Mouse (Mus musculus) MEL (cell line): Measurements from ENCODE around the gene Zfp217. TPM values are rescaled to one million over a fixed set of nuclear protein-coding genes. Genes with fewer than 3 reads are reported as not detected.
A peak's percentile ranks its signal among the peaks of the same experiment; 100 is the strongest.

Experiments used
- DNase-seq: peaks from one replicate; pipeline ENCODE4 v3.0.0; 2011; ENCODE audit warnings: low read depth, low spot score
- H3K27ac ChIP-seq: 2 replicates; pipeline ENCODE4 v1.5.1; 2012; ENCODE audit warnings: low read depth, mild to moderate bottlenecking, control low read depth, low read length, moderate library complexity; ENCODE audit not compliant: control insufficient read depth
- H3K27me3 ChIP-seq, 2 experiments: fragments of 150-350 bp in 1 of 2; sonication (generic) in 1 of 2; 2 replicates each; pipeline ENCODE4 v1.6.1; 2012; ENCODE audit warnings: low read length in 2 of 2, mild to moderate bottlenecking in 2 of 2, improper control_type of control experiment in 1 of 2, moderate library complexity in 1 of 2; ENCODE audit not compliant: insufficient read depth in 2 of 2, control insufficient read depth in 1 of 2
- H3K36me3 ChIP-seq, 2 experiments: 2 replicates each; pipeline ENCODE4 v1.6.1; 2012 to 2014; ENCODE audit warnings: low read length in 2 of 2, improper control_type of control experiment in 1 of 2, inconsistent platforms in 1 of 2, mild to moderate bottlenecking in 1 of 2; ENCODE audit not compliant: insufficient read depth in 2 of 2, control insufficient read depth in 1 of 2
- H3K4me1 ChIP-seq, 2 experiments: fragments of 150-350 bp in 1 of 2; sonication (generic) in 1 of 2; 2 replicates each; pipeline ENCODE4 v1.6.1; 2012; ENCODE audit warnings: low read length in 2 of 2, improper control_type of control experiment in 1 of 2, mild to moderate bottlenecking in 1 of 2; ENCODE audit not compliant: insufficient read depth in 2 of 2, control insufficient read depth in 1 of 2
- H3K4me3 ChIP-seq, 2 experiments: fragments of 150-350 bp in 1 of 2; sonication (generic) in 1 of 2; 2 replicates each; pipeline ENCODE4 v1.5.1; 2012; ENCODE audit warnings: low read depth in 2 of 2, low read length in 2 of 2, mild to moderate bottlenecking in 2 of 2, moderate library complexity in 2 of 2, control low read depth in 1 of 2, improper control_type of control experiment in 1 of 2; ENCODE audit not compliant: control insufficient read depth in 1 of 2, insufficient read depth in 1 of 2
- H3K79me2 ChIP-seq: 2 replicates; pipeline ENCODE4 v1.6.1; 2012; ENCODE audit warnings: mild to moderate bottlenecking, low read length, moderate library complexity; ENCODE audit not compliant: control insufficient read depth, poor library complexity, insufficient read depth
- H3K9ac ChIP-seq: 2 replicates; pipeline ENCODE4 v1.6.1; 2012; ENCODE audit warnings: low read depth, mild to moderate bottlenecking, control low read depth, low read length, moderate library complexity; ENCODE audit not compliant: control insufficient read depth, poor library complexity, severe bottlenecking
- H3K9me3 ChIP-seq: fragments of 150-350 bp; sonication (generic); replicated peaks from 2 replicates; pipeline ENCODE4 v1.6.1; 2012; ENCODE audit warnings: mild to moderate bottlenecking, low read length, improper control_type of control experiment, moderate library complexity; ENCODE audit not compliant: insufficient read depth
- BHLHE40 ChIP-seq: IDR thresholded peaks from 2 replicates; pipeline ENCODE4 v1.6.1; 2012; ENCODE audit warnings: low read depth, mild to moderate bottlenecking, inconsistent platforms, low read length, improper control_type of control experiment, borderline replicate concordance
- CHD1 ChIP-seq: IDR thresholded peaks from 2 replicates; pipeline ENCODE4 v1.6.1; 2012; ENCODE audit warnings: low read depth, mild to moderate bottlenecking, inconsistent platforms, low read length, improper control_type of control experiment
- CHD2 ChIP-seq: IDR thresholded peaks from 2 replicates; pipeline ENCODE4 v1.6.1; 2011; ENCODE audit warnings: low read length, improper control_type of control experiment
- ELF1 ChIP-seq: IDR thresholded peaks from 2 replicates; pipeline ENCODE4 v1.6.1; 2014; ENCODE audit warnings: low read depth, mild to moderate bottlenecking, inconsistent platforms, low read length, improper control_type of control experiment, moderate library complexity
- EP300 ChIP-seq, 2 experiments: IDR thresholded peaks; 2 replicates each; pipeline ENCODE4 v1.6.1; 2011; ENCODE audit warnings: improper control_type of control experiment in 2 of 2, low read length in 2 of 2, low read depth in 1 of 2, mild to moderate bottlenecking in 1 of 2
- ETS1 ChIP-seq: IDR thresholded peaks from 2 replicates; pipeline ENCODE4 v1.6.1; 2012; ENCODE audit warnings: low read depth, mild to moderate bottlenecking, inconsistent platforms, low read length, improper control_type of control experiment, moderate library complexity
- MAZ ChIP-seq: IDR thresholded peaks from 2 replicates; pipeline ENCODE4 v1.6.1; 2012; ENCODE audit warnings: low read depth, mild to moderate bottlenecking, inconsistent platforms, low read length, improper control_type of control experiment
- POLR2AphosphoS5 ChIP-seq: IDR thresholded peaks from 2 replicates; pipeline ENCODE4 v1.6.1; 2012; ENCODE audit warnings: low read depth, borderline replicate concordance, mild to moderate bottlenecking, inconsistent platforms, low read length, moderate library complexity, mixed read lengths
- RAD21 ChIP-seq: IDR thresholded peaks from 2 replicates; pipeline ENCODE4 v1.6.1; 2011; ENCODE audit warnings: mild to moderate bottlenecking, low read depth, low read length, improper control_type of control experiment
- RCOR1 ChIP-seq: IDR thresholded peaks from 2 replicates; pipeline ENCODE4 v1.6.1; 2012; ENCODE audit warnings: low read depth, mild to moderate bottlenecking, inconsistent platforms, low read length, improper control_type of control experiment
- UBTF ChIP-seq: IDR thresholded peaks from 2 replicates; pipeline ENCODE4 v1.6.1; 2012; ENCODE audit warnings: low read depth, mild to moderate bottlenecking, inconsistent platforms, low read length, improper control_type of control experiment, moderate library complexity, borderline replicate concordance; ENCODE audit not compliant: insufficient read depth
- USF2 ChIP-seq, 2 experiments: IDR thresholded peaks; 2 replicates each; pipeline ENCODE4 v1.6.1; 2011 to 2012; ENCODE audit warnings: improper control_type of control experiment in 2 of 2, low read length in 2 of 2, borderline replicate concordance in 1 of 2, inconsistent platforms in 1 of 2, low read depth in 1 of 2, mild to moderate bottlenecking in 1 of 2; ENCODE audit not compliant: insufficient read depth in 1 of 2
- ZC3H11A ChIP-seq: IDR thresholded peaks from 2 replicates; pipeline ENCODE4 v1.6.1; 2012; ENCODE audit warnings: low read depth, mild to moderate bottlenecking, inconsistent platforms, low read length, improper control_type of control experiment
- polyA plus RNA-seq, 2 experiments: library from polyadenylated mRNA; stranded (reverse) in 1 of 2; unstranded in 1 of 2; fragments of >175 nt in 1 of 2; fragments of >200 nt in 1 of 2; gene quantifications; 2 replicates each; pipeline versions ENCODE4 v1.2.1 to v1.2.4; 2012; ENCODE audit warnings: low replicate concordance in 2 of 2, low read depth in 1 of 2; ENCODE audit not compliant: insufficient read length in 2 of 2, insufficient read depth in 1 of 2, missing spikeins in 1 of 2
- total RNA-seq: library from RNA; depleted of rRNA; stranded (reverse); fragments of 300-350 nt; gene quantifications from 2 replicates; pipeline ENCODE4 v1.2.3, GENCODE M21; 2012

Gene Zfp217
- total and polyA plus RNA-seq, 3 experiments = 21.7 to 34.9 (median 25.5) TPM

DNA sequence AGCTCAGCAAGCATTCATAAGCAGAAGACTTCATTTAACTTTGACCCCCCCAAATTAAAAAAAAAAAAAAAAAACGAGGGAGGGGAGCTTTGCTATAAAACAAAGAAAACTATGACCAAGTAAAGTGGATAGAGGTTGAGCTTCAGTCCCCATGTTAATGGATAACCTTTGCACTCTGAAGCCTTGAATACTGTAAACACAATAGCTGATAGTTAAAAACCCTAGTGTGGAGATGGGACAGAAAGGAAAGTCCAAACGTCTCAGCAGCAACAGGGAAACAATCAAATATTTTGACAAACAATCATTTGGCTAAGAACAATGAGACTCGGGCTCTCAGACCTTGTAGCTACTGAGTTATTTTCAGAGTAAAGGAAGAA is 15.2 kb downstream of the Zfp217 start:
- Histone ChIP-seq H3K36me3 (peaks cover 0 to 54% of the 10 kb centered on the region in 2 experiments; a peak in 2 of 4 replicates), H3K27ac (no peak overlapping the region), H3K79me2 (peaks cover 46% of the 10 kb centered on the region), H3K27me3 (no peaks in the 10 kb centered on the region), H3K9ac (no peak overlapping the region), H3K9me3 (no peaks in the 10 kb centered on the region), H3K4me3 (no peak overlapping the region), H3K4me1 (peaks cover 21 to 33% of the 10 kb centered on the region in 2 experiments)
- TF ChIP-seq BHLHE40 (no peak), RAD21 (no peak), EP300 (IDR thresholded peaks at IDR 0.05; ENCODE audit: low read depth in 1 of 2, low read length in 2 of 2) (no peak), CHD2 (no peak), UBTF (no peak), RCOR1 (no peak), CHD1 (no peak), USF2 (IDR thresholded peaks at IDR 0.05; ENCODE audit: borderline replicate concordance in 1 of 2, insufficient read depth in 1 of 2, low read depth in 1 of 2, low read length in 2 of 2) (no peak), POLR2AphosphoS5 (no peak)
- DNase-seq = no peak

DNA sequence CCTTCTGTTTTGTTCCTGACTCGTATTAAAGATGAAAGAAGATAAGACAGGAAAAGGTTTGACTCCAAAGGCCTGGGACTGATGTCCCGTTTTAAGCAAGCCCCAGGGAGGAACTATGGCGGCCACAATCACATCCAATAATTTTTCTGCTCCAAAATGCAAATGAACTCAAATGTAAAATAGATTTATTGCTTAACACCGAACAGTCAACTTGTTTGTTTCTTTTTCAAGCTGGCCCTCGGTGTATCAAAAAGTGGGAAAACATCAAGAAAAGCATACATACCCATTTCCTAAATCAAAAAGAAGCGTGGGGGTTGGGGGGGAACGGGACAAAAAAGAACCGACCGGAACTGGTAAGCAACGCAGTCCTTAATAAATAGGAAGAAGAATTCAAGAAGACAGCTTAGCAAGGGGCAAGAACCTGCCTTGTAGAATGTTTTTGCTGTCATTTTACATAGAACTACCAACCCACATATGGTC is 15.9 kb downstream of the Zfp217 start:
- H3K9me3 ChIP-seq = no peaks in the 10 kb centered on the region
- peak overlapping the region in 1 of 2 experiments; percentile 67; a peak in 2 of 4 replicates for H3K4me3 ChIP-seq
- peaks cover 0 to 54% of the 10 kb centered on the region in 2 experiments; a peak in 2 of 4 replicates for H3K36me3 ChIP-seq
- no peaks in the 10 kb centered on the region for H3K27me3 ChIP-seq
- DNase-seq = peak; percentile 32
- TF ChIP-seq ELF1 (no peak), ZC3H11A (no peak), ETS1 (no peak), MAZ (no peak), UBTF (no peak)
- H3K79me2 ChIP-seq = peaks cover 50% of the 10 kb centered on the region
- H3K9ac ChIP-seq = peak overlapping the region; percentile 63; the same call in 1 of the 2 replicates
- H3K4me1 ChIP-seq = peaks cover 24 to 33% of the 10 kb centered on the region in 2 experiments
- H3K27ac ChIP-seq = 0 out of 2 replicates have a peak overlapping the region, but pooled peaks have one; percentile 9
